Mouse (Mus musculus) CD4-positive naive resting alpha-beta T cell, adult 57 days (primary cell): ENCODE results near the gene Gnb1l. TPM values are rescaled to one million over a fixed set of nuclear protein-coding genes. Genes with fewer than 3 reads are reported as not detected.

Experiments used
- total RNA-seq: library from RNA; stranded (reverse); gene quantifications from one replicate; pipeline ENCODE4 v1.2.4, GENCODE M21; 2023

Gnb1l gene
- 13.2 TPM for total RNA-seq

GRCm38 (mm10) chr16:18498558-18498990 is at the start of gene Gnb1l, which contains the start of gene Rtl10:
Gene Gnb1l (plus strand): TSS chr16:18498713.
Gene Rtl10 (plus strand): TSS chr16:18498901.

DNA sequence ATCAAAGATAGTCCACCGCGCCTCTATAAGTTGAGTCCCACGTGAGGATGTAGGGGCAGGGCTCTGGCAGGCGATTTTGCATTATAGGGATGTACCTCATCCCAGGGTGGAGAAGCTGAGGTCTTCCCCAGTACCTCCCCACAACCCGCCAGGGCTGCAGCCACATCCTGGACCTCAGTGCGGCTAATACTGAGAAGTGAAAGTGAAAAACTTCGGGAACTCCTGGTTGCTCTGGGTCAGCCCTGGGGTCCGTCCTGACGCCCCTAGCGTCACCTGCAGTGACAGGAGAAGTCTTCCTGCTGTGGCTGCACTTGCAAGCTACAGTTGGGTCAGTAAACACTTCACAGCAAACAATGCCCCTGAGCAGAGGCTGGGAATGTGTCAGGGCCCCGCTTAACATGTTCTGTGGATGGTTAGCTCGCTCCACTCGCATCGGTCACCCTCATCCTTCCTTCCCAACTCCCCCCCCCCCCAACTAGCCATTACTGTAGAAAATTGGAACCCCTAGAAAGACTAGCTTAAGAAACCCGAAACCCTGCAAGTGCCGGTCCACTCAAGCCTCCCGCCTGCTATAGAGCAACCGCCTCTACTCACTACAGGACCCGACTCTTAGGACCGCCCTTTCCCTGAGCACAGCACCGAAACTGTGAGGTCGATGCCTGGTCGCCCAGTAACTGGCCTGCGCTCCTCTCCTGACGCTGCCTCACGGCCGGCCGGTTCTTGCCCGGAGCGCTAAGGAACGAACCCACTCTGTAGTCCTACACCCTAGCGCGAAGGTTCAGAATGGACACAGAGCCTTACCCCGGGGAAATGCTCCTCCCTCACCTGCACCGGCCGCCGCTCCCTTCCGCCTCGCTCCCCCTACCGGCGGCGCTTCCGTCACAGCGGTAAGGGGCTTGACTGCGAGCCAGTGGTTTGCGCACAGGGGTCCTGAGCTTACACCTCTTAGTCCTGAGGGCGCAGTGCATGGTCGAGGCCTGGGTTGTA is 91.6 kb downstream of the Gnb1l start, which contains the start of gene Tbx1:
Tbx1 (minus strand) TSS at position 868 of the 987 bp plus-strand sequence.

Other genes with a start within 250 kb of the Gnb1l start
- 90.1 TPM for gene Ranbp1, start 250.0 kb upstream of the Gnb1l start, total RNA-seq
- not detected for gene Gm49776, start 240.4 kb upstream of the Gnb1l start, total RNA-seq
- 44.6 TPM for gene Dgcr8, start 209.5 kb upstream of the Gnb1l start, total RNA-seq
- gene Tango2, start 150.6 kb upstream of the Gnb1l start, total RNA-seq: 44.7 TPM
- gene Arvcf, start 150.5 kb upstream of the Gnb1l start, total RNA-seq: 4.8 TPM
- gene Txnrd2, start 72.3 kb upstream of the Gnb1l start, total RNA-seq: 17.0 TPM
- 12.6 TPM for gene Comt, start 71.9 kb upstream of the Gnb1l start, total RNA-seq
- 9.1 TPM for gene Rtl10, start 188 bp downstream of the Gnb1l start, total RNA-seq
- gene Tbx1, start 92.0 kb downstream of the Gnb1l start, total RNA-seq: not detected
- gene Gp1bb, start 123.7 kb downstream of the Gnb1l start, total RNA-seq: 0.38 TPM
- gene Gm49601, start 127.7 kb downstream of the Gnb1l start, total RNA-seq: not detected
- not detected for gene Sept5, start 131.2 kb downstream of the Gnb1l start, total RNA-seq